Mouse (Mus musculus) heart, adult 2 months (tissue): ENCODE measurements around the gene Anxa9. TPM values are rescaled to one million over a fixed set of nuclear protein-coding genes. Genes with fewer than 3 reads are reported as not detected.
"Not testable (repeated sequence)": the region's sequence is repeated elsewhere in the genome, so short reads cannot be mapped to it uniquely, and the experiment has no call there.

Source experiments
- DNase-seq, 2 experiments: peaks; one replicate each; pipeline ENCODE4 v3.0.0; 2021
- H3K27ac ChIP-seq: fragments of 200-600 bp; 2 replicates; pipeline ENCODE4 v1.8.1; 2022
- H3K27me3 ChIP-seq: fragments of 200-500 bp; 2 replicates; pipeline ENCODE4 v1.6.1; 2012; ENCODE audit warnings: mild to moderate bottlenecking, low read length, inconsistent platforms, mixed read lengths; ENCODE audit not compliant: control insufficient read depth, insufficient read depth
- H3K36me3 ChIP-seq: fragments of 200-500 bp; 2 replicates; pipeline ENCODE4 v1.6.1; 2012; ENCODE audit warnings: low read length, inconsistent platforms; ENCODE audit not compliant: control insufficient read depth, insufficient read depth
- H3K4me1 ChIP-seq: fragments of 200-500 bp; 2 replicates; pipeline ENCODE4 v1.6.1; 2011; ENCODE audit warnings: low read length; ENCODE audit not compliant: control insufficient read depth, insufficient read depth
- H3K4me3 ChIP-seq: fragments of 200-600 bp; 2 replicates; pipeline ENCODE4 v1.8.1; 2022
- H3K79me2 ChIP-seq: fragments of 200-500 bp; replicated peaks from 2 replicates; pipeline ENCODE4 v1.6.1; 2012; ENCODE audit warnings: mild to moderate bottlenecking, inconsistent platforms, low read length, moderate library complexity, mixed read lengths; ENCODE audit not compliant: control insufficient read depth, insufficient read depth
- H3K9ac ChIP-seq: fragments of 200-500 bp; 2 replicates; pipeline ENCODE4 v1.6.1; 2012; ENCODE audit warnings: low read depth, mild to moderate bottlenecking, control low read depth, inconsistent platforms, low read length, mixed read lengths
- CTCF ChIP-seq: fragments of 200-600 bp; IDR thresholded peaks from 2 replicates; pipeline ENCODE4 v1.8.1; 2022; ENCODE audit warnings: antibody characterized with exemption, mild to moderate bottlenecking, moderate library complexity
- EP300 ChIP-seq: fragments of 200-500 bp; IDR thresholded peaks from 2 replicates; pipeline ENCODE4 v1.6.1; 2011; ENCODE audit warnings: low read depth, low read length, control low read depth; ENCODE audit not compliant: insufficient read depth
- POLR2A ChIP-seq: fragments of 200-500 bp; IDR thresholded peaks from 2 replicates; pipeline ENCODE4 v1.6.1; 2011; ENCODE audit warnings: mild to moderate bottlenecking, low read depth, low read length, control low read depth; ENCODE audit not compliant: insufficient read depth
- WGBS: fragments of 180-500 bp; shearing (Covaris S2); methylation state at CpG from one replicate; pipeline ENCODE4 v1.1.7; 2018; 5-methylcytosine and 5-hydroxymethylcytosine counted together
- intact Hi-C: fragments of 180-260 bp; cut with DNase I; formaldehyde crosslinking; loops from one replicate; pipeline ENCODE4 v1.15.1; 2025
- long read RNA-seq: library from polyadenylated mRNA; stranded (forward); transcript quantifications from one replicate; pipeline ENCODE4 v2.0.0, GENCODE M21; 2021
- polyA plus RNA-seq: library from polyadenylated mRNA; depleted of rRNA; stranded (reverse); fragments of >200 nt; gene quantifications from 2 replicates; pipeline ENCODE4 v1.2.3, GENCODE M21; 2012; rRNA removed
- total RNA-seq, 2 experiments: library from RNA; stranded (reverse); gene quantifications; 2 replicates each; pipeline ENCODE4 v1.2.3; 2021

The Anxa9 gene
- total RNA-seq (under 1 TPM; 0.59 to 0.68 TPM), polyA plus RNA-seq (1.1 and 1.6 TPM in 2 replicates)
- long read RNA-seq, partial matches to known transcripts = 0 of 1 reads
- long read RNA-seq, other reads (novel, unspliced or antisense) = 1 of 1 reads

DNA sequence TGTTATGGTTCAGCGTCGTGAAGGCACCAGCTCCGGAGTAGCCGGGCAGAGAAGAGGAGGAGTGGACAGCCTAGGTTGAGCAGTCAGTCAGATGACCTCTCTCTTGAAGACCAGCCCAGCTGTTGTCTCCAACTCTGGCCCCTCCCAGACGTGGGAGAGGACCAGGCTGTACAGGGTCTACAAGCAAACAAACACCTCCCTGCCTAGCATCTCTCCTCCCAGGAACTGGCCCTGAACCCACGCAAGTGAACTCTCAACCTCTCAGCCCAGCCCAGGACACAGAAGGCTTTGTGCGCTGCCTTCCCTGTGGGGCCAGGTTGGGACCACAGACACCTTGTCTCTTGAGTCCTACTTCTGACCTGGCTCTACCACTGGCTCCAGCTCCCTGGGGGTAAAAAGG lies at the start of gene Anxa9:
Gene Anxa9 (minus strand): TSS at position 77 of the 400 bp plus-strand sequence.
- H3K9ac ChIP-seq = no peak within 1 kb of the TSS
- H3K4me3 ChIP-seq = no peak within 1 kb of the TSS
- H3K27ac ChIP-seq = no peak within 1 kb of the TSS
- no peaks in the 10 kb centered on the region for H3K27me3 ChIP-seq
- no peaks in the 10 kb centered on the region for H3K4me1 ChIP-seq
- DNase-seq = peak in 1 of 2 experiments; percentile 24
- no peaks in the 10 kb centered on the region for H3K79me2 ChIP-seq
- TF ChIP-seq CTCF (no peak), EP300 (no peak), POLR2A (no peak)
- no peaks in the 10 kb centered on the region for H3K36me3 ChIP-seq
- intact Hi-C loops = no loop called here
- WGBS = 59% methylated on average over 7 of the region's 7 CpGs

DNA sequence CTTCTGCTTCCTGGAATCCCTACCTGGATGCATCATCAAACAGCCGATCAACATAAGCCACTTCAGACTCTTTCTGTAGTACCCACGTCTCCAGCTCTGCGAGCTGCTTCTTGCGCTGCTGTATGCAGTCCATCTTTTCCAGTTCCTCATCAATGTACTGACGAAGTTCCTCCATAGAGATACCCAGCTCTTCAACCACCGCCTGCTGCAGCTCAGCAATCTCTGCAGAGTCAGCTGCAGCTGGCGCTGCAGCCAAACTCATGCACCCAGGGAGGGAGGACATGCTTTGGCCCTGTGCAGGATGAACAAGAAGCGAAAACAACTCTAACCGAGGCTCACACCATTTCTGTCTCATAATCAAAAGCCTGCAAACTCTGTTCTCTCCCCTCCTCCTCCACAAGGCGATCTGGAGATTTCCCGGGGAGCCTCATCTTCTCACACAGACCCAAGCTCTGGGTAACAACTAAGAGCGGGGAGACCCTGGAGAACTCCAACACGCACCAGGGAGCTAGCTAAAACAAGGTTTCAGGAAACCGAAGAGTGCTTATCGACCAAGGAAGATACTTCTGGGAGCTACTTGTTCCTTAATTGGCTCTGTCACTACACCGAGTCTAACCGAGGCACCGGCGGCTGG lies 49.1 kb upstream of the Anxa9 start:
- not testable (repeated sequence) for H3K4me1 ChIP-seq, H3K4me3 ChIP-seq

DNA sequence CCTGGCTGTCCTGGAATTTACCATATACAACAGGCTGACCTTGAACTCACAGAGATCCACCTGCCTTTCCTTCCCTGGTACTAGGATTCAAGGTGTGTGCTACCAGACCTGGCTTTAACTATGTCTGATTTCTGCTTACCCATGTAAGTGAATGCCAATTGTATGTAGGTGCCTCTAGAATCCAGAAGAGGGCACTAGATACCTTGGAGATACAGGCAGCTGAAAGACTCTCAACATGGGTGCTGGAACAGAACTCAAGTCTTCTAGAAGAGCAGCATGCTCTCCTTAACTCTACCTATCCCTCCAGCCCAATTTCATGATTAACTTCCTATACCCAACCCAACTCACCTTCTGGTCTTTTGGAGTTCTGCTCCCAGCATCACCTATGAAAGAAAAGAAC lies 42.5 kb upstream of the Anxa9 start:
- Histone ChIP-seq H3K79me2 (no peaks in the 10 kb centered on the region), H3K4me1 (no peaks in the 10 kb centered on the region), H3K4me3 (no peak overlapping the region), H3K27me3 (no peaks in the 10 kb centered on the region), H3K36me3 (no peaks in the 10 kb centered on the region; the same call in none of the 2 replicates), H3K27ac (no peak overlapping the region), H3K9ac (no peak overlapping the region)
- DNase-seq = no peak
- intact Hi-C loops = loop anchor here (2.0 kb wide), 1 partner anchor 97 kb away; no protein-coding TSS in a partner anchor
- TF ChIP-seq CTCF (peak; percentile 79), EP300 (no peak)

More for the DNA sequence above, 49.1 kb upstream of the Anxa9 start:
- DNase-seq = peak in 1 of 2 experiments; percentile 23
- H3K79me2 ChIP-seq, H3K27ac ChIP-seq, H3K36me3 ChIP-seq, H3K9ac ChIP-seq, H3K27me3 ChIP-seq: not testable (repeated sequence)
- intact Hi-C loops = loop anchor here (2.0 to 10.0 kb wide), 3 partner anchors 41 to 269 kb away; partner anchors contain the start of genes Arnt, Cers2 and Ensa
- WGBS = 21% methylated on average over 12 of the region's 19 CpGs

- 95% methylated on average over 5 of the region's 5 CpGs for WGBS
- peak; percentile 43 for TF ChIP-seq CTCF
- H3K36me3 ChIP-seq, H3K4me1 ChIP-seq, DNase-seq, H3K27me3 ChIP-seq, H3K79me2 ChIP-seq, H3K27ac ChIP-seq, H3K4me3 ChIP-seq, H3K9ac ChIP-seq: not testable (repeated sequence)
- intact Hi-C loops = loop anchor here (2.0 kb wide), 1 partner anchor 98 kb away; no protein-coding TSS in a partner anchor
Measured at GRCm38 (mm10) chr3:95348343-95348742, 41.4 kb upstream of the Anxa9 start.

GRCm38 (mm10) chr3:95346454-95346853 lies 39.5 kb upstream of the Anxa9 start:
- H3K4me3 ChIP-seq = no peak overlapping the region
- WGBS = 89% methylated on average over 7 of the region's 7 CpGs
- no peak overlapping the region for H3K9ac ChIP-seq
- no peaks in the 10 kb centered on the region for H3K4me1 ChIP-seq
- intact Hi-C loops = no loop called here
- no peak overlapping the region for H3K27ac ChIP-seq
- TF ChIP-seq CTCF (no peak), POLR2A (no peak), EP300 (no peak)
- H3K36me3 ChIP-seq = no peaks in the 10 kb centered on the region; the same call in 1 of the 2 replicates
- no peaks in the 10 kb centered on the region for H3K79me2 ChIP-seq
- H3K27me3 ChIP-seq = no peaks in the 10 kb centered on the region
- no peak for DNase-seq

DNA sequence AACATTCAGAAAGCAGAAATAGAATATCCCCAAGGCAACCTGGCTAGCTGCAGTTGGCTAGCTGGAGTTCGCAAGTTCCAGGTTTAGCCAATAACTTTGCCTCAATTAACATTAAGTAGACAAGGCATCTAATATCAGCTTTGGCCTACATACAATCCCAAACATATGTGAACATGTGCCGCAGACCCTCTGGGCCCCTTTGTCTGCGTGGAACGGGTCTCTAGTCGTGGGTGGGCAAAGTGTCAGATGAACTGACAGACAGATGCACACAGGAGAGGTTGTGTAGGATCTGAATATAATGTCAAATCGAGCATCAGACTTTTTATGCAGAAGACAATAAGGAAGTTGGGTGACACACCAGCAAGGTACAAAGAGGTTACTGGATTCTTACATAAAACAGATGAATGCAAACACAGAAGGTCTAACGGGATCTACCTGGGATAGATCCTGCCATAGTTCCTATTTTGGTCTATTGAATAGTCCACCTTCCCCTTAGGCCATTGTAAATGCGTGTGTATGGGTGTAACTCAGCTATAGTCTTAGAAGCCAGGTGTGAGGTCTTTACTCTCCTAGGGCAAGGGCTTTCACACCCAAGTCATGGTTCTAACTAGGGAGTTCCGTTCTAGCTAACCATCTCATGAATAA lies 36.5 kb upstream of the Anxa9 start:
- H3K79me2 ChIP-seq, DNase-seq, H3K27me3 ChIP-seq, intact Hi-C loops, H3K9ac ChIP-seq, H3K4me3 ChIP-seq, H3K27ac ChIP-seq, H3K4me1 ChIP-seq, H3K36me3 ChIP-seq: not testable (repeated sequence)
- 94% methylated on average over 9 of the region's 9 CpGs for WGBS
